Comparison of ENCODE assay signal across 10 mouse cellular contexts in genomic region chr1:161037599-161037998, GRCm38 (mm10). TPM values are rescaled to one million over a fixed set of nuclear protein-coding genes. Genes with fewer than 3 reads are reported as not detected.
DNase-seq lines count a peak whose midpoint lies in the region; ATAC-seq and TF ChIP-seq lines count a peak whose summit lies in the region.
"Had no signal": no experiment of that assay in that cellular context is flagged by ENCODE, and none has a peak within 500 bp of the region (broad histone marks: within the 10 kb centered on the region; RNA-seq: fewer than 3 reads in every experiment).

No protein-coding gene starts in this region.

- TF ChIP-seq CTCF in kidney, postnatal 0 days (IDR thresholded peaks at IDR 0.05; ENCODE audit: low read depth) = no peak

- H3K27ac ChIP-seq in kidney, postnatal 0 days = no peak overlapping the region
- H3K27ac ChIP-seq in intestine, embryonic 15.5 days = no peak overlapping the region
- H3K27ac ChIP-seq in neural tube, embryonic 13.5 days (replicated peaks) = peak overlapping the region; percentile 46; the same call in 1 of the 2 replicates

- H3K4me1 ChIP-seq in kidney, postnatal 0 days (replicated peaks; ENCODE audit: insufficient read depth, low read length) = peaks cover 6% of the 10 kb centered on the region; the same call in 1 of the 2 replicates
- H3K4me1 ChIP-seq in intestine, embryonic 15.5 days (replicated peaks) = no peaks in the 10 kb centered on the region
- H3K4me1 ChIP-seq in neural tube, embryonic 13.5 days (replicated peaks) = peaks cover 43% of the 10 kb centered on the region

- 10% methylated on average over 3 of the region's 3 CpGs for WGBS in kidney, postnatal 0 days
- 21% methylated on average over 3 of the region's 3 CpGs for WGBS in intestine, embryonic 15.5 days
- WGBS in neural tube, embryonic 13.5 days = 23% methylated on average over 3 of the region's 3 CpGs

- DNase-seq in kidney, postnatal 0 days (ENCODE audit: low spot score) = no peak
- DNase-seq in kidney, adult 9 months = no peak
- peak; percentile 42 for DNase-seq in embryo, embryonic 9.5 days (ENCODE audit: extremely low spot score)
- no peak for DNase-seq in layer of hippocampus, postnatal 36 days
- no peak for DNase-seq in retina, embryonic 14.5 days (ENCODE audit: low spot score)
- no peak for DNase-seq in thymus, postnatal 10 days (ENCODE audit: low spot score in 2 of 2)
- DNase-seq: kidney, adult 18-20 months; spleen, adult 18-20 months had no signal

- peaks cover 20% of the 10 kb centered on the region for H3K36me3 ChIP-seq in kidney, postnatal 0 days (ENCODE audit: insufficient read depth, low read length)
- peaks cover 2% of the 10 kb centered on the region; the same call in 1 of the 2 replicates for H3K36me3 ChIP-seq in intestine, embryonic 15.5 days
- peaks cover 48% of the 10 kb centered on the region for H3K36me3 ChIP-seq in neural tube, embryonic 13.5 days

- ATAC-seq in kidney, postnatal 0 days (replicated peaks; ENCODE audit: low FRiP score, low read depth) = no peak
- no peak for ATAC-seq in intestine, embryonic 15.5 days
- no peak for ATAC-seq in neural tube, embryonic 13.5 days (ENCODE audit: low read depth)

- H3K27me3 ChIP-seq in kidney, postnatal 0 days (ENCODE audit: insufficient read depth, low read length) = no peaks in the 10 kb centered on the region
- no peaks in the 10 kb centered on the region for H3K27me3 ChIP-seq in intestine, embryonic 15.5 days (replicated peaks)
- no peaks in the 10 kb centered on the region for H3K27me3 ChIP-seq in neural tube, embryonic 13.5 days

- no peaks in the 10 kb centered on the region for H3K9me3 ChIP-seq in kidney, postnatal 0 days (replicated peaks; ENCODE audit: low read length)
- no peaks in the 10 kb centered on the region for H3K9me3 ChIP-seq in intestine, embryonic 15.5 days
- no peaks in the 10 kb centered on the region for H3K9me3 ChIP-seq in neural tube, embryonic 13.5 days

- H3K4me2 ChIP-seq in kidney, postnatal 0 days (ENCODE audit: low read length) = peak overlapping the region; percentile 88
- H3K4me2 ChIP-seq in intestine, embryonic 15.5 days (replicated peaks) = peak overlapping the region; percentile 41
- peak overlapping the region; percentile 80 for H3K4me2 ChIP-seq in neural tube, embryonic 13.5 days

- H3K4me3 ChIP-seq in kidney, postnatal 0 days (replicated peaks; ENCODE audit: low read depth, low read length) = peak overlapping the region; percentile 20; the same call in 1 of the 2 replicates
- peak overlapping the region; percentile 18 for H3K4me3 ChIP-seq in intestine, embryonic 15.5 days (replicated peaks)
- peak overlapping the region; percentile 82 for H3K4me3 ChIP-seq in neural tube, embryonic 13.5 days

- no peak overlapping the region for H3K9ac ChIP-seq in kidney, postnatal 0 days (ENCODE audit: low read depth, low read length)
- H3K9ac ChIP-seq in intestine, embryonic 15.5 days = no peak overlapping the region
- peak overlapping the region; percentile 65 for H3K9ac ChIP-seq in neural tube, embryonic 13.5 days

RNA-seq across cellular contexts. Expression of gene Zbtb37, which starts 3.0 kb away (rescaled TPM):
- polyA plus RNA-seq in kidney, postnatal 0 days (2015; fragmentation: Nextera tagmentation; extraction: Ambion mirVana) = 5.1 and 7.4 TPM in 2 replicates
- 6.0 and 8.3 TPM in 2 replicates for polyA plus RNA-seq in intestine, embryonic 15.5 days (2015; fragmentation: Nextera tagmentation; extraction: Ambion mirVana)
- 11.9 and 12.3 TPM in 2 replicates for polyA plus RNA-seq in neural tube, embryonic 13.5 days (2015; fragmentation: Nextera tagmentation; extraction: Ambion mirVana)
- 10 to 100 TPM; 16.7 to 21.0 TPM for total RNA-seq in layer of hippocampus, postnatal 36 days (2021)

RNA-seq across cellular contexts. Expression of gene Dars2, which starts 32.9 kb away (rescaled TPM):
- polyA plus RNA-seq in kidney, postnatal 0 days (2015; fragmentation: Nextera tagmentation; extraction: Ambion mirVana) = 23.5 and 25.8 TPM in 2 replicates
- 44.9 and 46.9 TPM in 2 replicates for polyA plus RNA-seq in intestine, embryonic 15.5 days (2015; fragmentation: Nextera tagmentation; extraction: Ambion mirVana)
- 25.2 and 28.7 TPM in 2 replicates for polyA plus RNA-seq in neural tube, embryonic 13.5 days (2015; fragmentation: Nextera tagmentation; extraction: Ambion mirVana)
- 10 to 100 TPM; 22.6 to 24.0 TPM for total RNA-seq in layer of hippocampus, postnatal 36 days (2021)

RNA-seq across cellular contexts. Expression of gene Cenpl, which starts 32.9 kb away (rescaled TPM):
- 16.7 and 17.8 TPM in 2 replicates for polyA plus RNA-seq in kidney, postnatal 0 days (2015; fragmentation: Nextera tagmentation; extraction: Ambion mirVana)
- polyA plus RNA-seq in intestine, embryonic 15.5 days (2015; fragmentation: Nextera tagmentation; extraction: Ambion mirVana) = 23.9 and 27.5 TPM in 2 replicates
- 10.2 and 10.9 TPM in 2 replicates for polyA plus RNA-seq in neural tube, embryonic 13.5 days (2015; fragmentation: Nextera tagmentation; extraction: Ambion mirVana)
- total RNA-seq in layer of hippocampus, postnatal 36 days (2021) = 1 to 10 TPM; 1.1 to 2.3 TPM

RNA-seq across cellular contexts. Expression of gene Serpinc1, which starts 59.2 kb away (rescaled TPM):
- 1.8 TPM in 2 replicates for polyA plus RNA-seq in kidney, postnatal 0 days (2015; fragmentation: Nextera tagmentation; extraction: Ambion mirVana)
- 7.0 and 11.8 TPM in 2 replicates for polyA plus RNA-seq in intestine, embryonic 15.5 days (2015; fragmentation: Nextera tagmentation; extraction: Ambion mirVana)
- 2.6 and 3.2 TPM in 2 replicates for polyA plus RNA-seq in neural tube, embryonic 13.5 days (2015; fragmentation: Nextera tagmentation; extraction: Ambion mirVana)
- under 1 TPM; 0.20 to 0.65 TPM for total RNA-seq in layer of hippocampus, postnatal 36 days (2021)

Comparison
In these comparisons a context has a peak if more than half of its experiments do, and no peak if none do; other contexts are left out.
1. H3K4me3 ChIP-seq: peak in every context shown above with its lines; median percentile 82 in neural tube, embryonic 13.5 days; 20 in kidney, postnatal 0 days; 18 in intestine, embryonic 15.5 days.